Mouse (Mus musculus) telencephalon, adult 2 months (tissue): ENCODE results near the gene Mrpl40.
"Not testable (repeated sequence)": the region's sequence is repeated elsewhere in the genome, so short reads cannot be mapped to it uniquely, and the experiment has no call there.

Source experiments
- DNase-seq: peaks from one replicate; pipeline ENCODE4 v3.0.0-alpha.2; 2011; ENCODE audit warnings: low read depth, low spot score

Mrpl40 gene

DNA sequence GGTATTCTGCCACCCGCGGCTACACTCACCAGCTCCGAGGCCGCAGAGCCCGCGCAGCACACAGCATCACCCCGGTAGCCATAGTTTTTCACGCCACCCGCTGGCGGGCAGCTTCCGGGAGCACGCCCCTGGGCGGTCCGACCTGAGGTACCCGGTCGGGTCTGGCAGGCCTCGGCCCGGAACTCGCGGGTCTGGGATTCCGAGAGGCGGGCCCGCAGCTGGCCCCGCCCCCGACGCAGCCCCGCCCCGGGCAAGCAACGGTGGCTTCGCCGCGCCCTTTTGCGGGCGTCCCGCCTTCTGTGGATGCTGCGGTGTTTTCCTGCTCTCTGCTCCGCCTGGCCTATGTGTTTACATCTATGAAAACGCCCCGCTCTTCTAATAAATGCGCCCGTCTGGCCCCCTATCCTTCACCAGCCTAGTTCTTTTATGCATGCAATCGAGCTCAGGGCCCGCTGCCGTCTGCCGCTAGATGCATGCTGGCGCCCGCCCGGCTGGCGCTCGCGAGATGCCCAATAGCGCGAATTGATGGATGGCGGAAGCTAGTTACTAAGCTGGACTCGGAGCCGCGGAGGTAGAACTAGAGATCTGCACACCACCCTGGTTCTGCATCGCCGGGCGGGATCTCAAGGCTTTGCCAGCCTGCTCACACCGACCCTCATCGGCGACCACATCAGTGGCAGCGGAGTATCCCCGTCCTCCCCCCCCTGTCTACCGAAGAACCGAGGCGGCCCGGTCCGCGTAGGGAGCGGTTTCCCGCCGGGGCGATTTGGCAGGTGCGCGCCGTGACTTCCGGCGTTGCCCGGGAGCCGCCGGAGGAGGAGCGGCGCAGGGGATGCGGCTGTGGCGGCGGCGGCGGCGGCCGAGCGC, at the start of gene Mrpl40, which contains the start of gene Hira:
Gene Mrpl40 (minus strand): TSS at position 421 of the 867 bp plus-strand sequence.
Gene Hira (plus strand): TSS at position 596 of the 867 bp plus-strand sequence.
- peak; percentile 82 for DNase-seq

DNA sequence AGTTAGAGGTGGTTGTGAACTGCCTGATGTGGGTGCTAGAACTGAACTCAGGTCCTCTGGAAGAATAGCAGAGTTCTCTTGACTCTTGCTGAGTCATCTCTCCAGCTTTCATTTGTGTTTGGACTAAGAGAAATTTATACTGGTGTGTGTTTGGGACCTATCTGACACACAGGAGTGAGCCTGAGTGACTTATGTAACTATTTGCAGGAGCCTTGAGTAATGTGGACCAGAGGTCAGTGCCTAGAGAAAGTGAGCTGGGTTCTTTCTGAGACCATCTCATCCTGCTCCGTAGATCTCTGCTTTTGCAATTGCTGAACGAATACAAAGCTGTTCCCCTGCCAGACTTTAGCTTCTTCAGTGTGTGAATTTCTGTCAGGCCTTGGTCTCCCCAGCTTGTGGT, 45.1 kb upstream of the Mrpl40 start:
- DNase-seq = no peak

DNA sequence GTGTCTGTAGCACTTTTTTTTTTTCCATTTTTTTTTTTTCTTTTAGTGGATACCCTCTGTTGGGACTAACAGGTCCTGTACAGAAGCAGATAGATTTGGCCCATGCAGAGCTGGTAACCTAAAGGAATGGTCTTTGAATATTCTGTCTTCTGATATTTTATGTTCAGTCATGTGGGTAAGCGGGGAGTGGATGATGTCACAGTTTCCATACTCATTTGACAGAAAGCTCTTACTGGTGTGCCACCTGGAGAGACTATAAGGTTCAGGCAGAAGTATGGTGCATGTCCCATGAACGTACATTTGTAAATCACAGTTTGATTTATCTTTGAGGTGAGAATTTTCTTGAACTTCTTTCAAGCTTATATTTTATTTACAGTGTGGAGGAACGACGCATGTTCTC, 39.4 kb upstream of the Mrpl40 start:
- DNase-seq = no peak

DNA sequence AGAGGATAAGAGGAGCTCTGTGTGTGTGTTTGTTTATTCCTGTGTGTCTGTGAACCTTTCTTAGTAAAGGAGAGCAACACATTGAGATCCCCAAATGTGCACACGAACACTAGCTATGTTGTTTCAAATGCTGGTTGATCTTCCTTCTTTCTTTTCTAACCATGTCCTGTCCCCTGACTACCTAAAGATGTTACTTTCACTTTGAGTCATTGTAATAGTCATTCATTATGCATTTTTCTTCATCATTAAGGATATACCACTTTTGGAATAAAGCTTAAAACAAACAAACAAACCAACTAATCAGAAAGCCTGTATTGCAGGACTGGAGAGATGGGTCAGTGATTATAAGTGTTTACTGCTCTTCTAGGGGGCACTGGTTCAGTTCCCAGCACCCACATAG, 29.0 kb upstream of the Mrpl40 start:
- DNase-seq = no peak

DNA sequence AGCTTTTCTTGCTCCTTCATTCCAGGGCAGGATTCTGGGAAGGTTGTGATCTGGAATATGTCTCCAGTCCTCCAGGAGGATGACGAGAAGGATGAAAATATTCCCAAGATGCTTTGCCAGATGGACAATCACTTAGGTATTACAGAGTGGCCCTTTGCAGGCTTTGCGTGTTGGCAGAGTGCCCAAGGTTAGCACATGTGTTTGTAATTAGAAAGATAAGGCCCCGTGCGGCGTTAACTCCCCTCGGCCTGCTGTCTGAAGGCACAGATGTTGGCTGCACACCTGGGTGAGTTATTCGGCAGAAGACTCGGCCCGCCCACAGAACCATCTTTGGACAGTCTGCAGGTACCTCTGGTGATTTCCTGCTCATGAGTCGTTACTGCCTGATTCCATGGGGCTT, 19.8 kb upstream of the Mrpl40 start:
- no peak for DNase-seq

DNA sequence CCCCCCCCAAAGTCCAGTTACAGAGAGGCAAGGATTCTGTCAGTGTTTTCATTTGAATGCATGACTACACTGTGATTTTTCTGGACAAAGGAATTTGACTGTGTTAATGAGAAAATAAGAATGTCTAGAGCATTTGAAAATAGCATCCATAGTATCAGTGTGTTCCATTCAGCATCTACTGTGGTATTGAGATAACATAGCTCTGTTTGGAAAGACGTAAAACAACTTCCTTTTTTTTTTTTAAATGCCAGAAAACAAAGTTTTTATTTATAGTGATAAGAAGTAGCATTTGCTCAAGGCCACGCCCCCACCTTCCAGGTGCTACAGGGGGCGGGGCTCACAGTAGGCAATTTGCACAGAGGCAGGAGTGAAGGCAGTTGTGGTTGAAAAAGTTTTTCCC, 18.6 kb upstream of the Mrpl40 start:
- no peak for DNase-seq

DNA sequence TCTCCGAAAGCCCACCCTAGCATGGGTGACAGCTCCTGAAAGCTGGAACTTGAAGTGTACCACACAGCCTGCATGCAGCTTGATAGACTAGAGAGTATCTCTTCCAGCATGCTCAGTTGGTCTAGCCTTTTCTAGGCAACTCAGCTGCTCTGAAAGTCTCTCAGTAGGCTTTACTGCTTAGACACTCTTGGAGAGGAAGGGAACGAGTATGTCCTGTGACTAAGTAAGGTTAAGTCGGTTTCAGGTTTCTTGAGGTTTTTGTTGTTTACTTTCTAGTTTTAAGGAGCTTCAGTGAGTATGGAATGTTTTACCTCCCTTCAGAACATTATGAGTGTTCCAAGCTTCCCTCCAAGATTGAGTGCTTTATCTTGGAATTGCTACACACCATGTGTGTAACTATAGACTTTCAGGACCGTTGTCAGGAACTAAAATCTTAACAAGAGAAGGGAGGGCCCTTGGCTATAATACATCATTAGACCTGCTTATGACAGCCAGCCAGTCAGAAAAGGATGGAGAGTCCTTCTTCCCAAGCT, 17.2 kb upstream of the Mrpl40 start:
- no peak for DNase-seq

DNA sequence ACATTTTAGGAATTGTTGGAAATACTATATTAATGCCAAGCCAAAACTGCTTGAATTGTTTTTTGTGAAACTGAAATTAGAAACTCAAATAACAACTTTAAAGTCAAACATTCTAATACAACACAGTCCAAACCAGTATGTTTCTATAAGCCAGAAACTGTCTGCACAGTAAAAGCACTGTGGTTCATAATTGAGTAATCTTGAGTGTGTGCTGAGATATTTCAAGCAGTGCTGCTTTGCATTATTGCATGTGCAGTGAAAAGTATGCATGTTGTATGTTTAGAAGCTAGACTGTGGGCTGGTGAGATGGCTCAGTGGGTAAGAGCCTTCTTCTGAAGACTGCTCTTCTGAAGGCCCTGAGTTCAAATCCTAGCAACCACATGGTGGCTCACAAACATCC, 7.4 kb upstream of the Mrpl40 start:
- no peak for DNase-seq

DNA sequence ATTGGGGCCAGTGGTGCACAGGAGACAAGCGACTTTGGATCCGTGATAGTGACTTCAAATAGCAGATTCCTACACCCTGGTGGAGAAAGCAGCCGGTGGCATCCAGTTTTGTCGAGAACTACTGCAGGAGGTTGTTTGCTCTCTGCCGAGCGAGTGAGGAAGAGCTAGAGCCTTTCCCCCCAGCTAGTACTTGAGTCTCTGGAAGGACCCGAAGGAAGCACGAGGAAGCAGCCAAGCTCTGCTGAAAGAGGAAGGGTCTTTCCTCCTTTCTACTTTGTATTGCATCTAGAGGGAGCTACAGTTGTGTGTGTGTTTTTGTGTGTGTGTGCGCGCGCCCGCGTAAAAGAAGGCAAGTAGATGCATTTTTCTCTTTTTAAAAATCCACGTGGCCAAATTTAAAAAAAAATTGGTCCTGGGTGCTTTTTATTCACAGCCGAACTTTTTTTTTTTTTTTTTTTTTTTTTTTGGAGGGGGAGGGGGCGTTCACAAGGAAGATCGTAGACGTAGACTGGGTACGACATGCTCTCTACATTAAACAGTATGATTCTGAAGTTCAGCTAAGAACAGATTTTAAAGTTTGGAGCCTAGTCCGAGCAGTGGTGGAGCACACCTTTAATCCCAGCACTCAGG, 1.5 kb upstream of the Mrpl40 start:
- DNase-seq = peak; percentile 21

DNA sequence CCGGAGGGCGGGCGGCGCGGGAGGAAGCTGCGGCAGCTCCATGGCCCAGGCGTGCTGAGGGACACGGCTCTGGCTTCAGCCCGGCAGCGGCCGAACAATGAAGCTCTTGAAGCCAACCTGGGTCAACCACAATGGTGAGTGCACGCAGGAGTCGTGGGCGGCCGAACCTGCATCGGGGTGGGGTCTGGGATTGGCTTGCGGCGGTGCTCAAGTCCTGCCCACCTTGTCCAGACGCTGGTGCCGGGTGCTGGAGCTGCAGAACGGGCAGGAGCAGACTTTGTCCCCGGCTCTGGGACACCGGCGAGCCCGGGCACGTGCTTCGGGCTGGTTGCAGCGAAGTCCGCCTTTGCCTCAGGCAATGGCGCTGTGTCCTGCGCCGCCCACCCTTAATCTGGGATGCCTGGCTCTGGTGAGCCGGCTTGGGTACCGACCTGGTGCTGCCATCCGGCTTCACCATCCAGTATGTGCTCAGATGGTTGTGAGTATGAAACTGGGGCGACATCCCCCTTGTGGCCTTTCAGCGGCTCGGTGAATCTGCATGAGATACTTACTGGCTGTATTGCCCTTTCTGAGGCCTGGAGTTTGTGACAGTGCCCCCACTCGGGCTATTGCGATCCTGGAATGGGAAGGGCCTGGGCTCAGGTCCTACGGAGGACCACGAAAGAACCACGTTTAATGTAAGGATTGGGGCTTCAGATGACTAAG, 876 bp upstream of the Mrpl40 start:
- peak; percentile 33 for DNase-seq

DNA sequence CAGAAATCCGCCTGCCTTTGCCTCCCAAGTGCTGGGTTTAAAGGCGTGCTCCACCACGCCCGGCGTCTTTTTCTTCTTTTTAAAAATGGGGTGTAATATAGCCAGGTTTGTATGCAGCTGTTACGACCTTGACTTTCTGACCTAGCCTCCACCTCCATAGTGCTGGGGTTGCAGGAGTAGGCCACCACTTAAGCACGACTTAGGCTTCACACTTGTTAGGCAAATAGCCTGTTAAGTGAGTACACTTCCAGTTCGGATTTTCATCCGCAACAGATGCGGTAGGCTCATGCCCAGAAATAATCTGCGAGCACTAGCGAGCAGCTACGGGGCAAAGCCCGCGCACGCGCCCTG, 596 bp downstream of the Mrpl40 start:
- no peak for DNase-seq

DNA sequence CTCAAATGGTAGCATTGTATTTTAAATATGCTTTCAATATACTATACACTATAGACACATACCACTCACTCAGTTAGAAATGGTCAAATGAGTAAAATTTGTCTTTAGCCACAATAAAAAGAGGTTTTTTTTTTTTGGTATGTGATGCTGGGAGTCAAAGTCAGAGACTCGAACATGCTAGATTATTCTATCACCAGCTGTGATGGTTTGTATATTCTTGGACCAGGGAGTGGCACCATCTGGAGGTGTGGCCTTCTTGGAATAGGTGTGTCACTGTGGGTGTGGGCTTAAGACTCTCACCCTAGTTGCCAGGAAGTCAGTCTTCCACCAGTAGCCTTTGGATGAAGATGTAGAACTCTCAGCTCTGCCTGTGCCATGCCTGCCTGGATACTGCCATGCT, 6.2 kb downstream of the Mrpl40 start:
- not testable (repeated sequence) for DNase-seq

DNA sequence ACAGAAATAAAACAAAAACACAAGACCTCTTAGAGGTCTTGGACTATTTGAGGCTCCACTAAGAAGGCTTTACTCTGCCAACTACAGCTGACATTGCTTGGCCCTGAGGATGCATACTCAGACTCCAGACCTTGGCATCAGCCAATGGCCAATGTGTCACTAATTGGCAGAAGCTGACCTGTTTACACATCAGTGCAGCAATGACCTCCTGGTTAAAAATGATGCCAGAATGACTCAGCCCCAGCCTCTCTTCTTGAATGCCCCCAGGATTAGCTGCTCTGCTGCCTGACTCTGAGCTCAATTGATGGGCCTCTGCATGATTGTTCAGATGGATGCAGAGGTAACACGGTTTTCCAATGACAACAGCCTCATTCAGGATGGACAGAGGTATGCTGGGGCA, 16.5 kb downstream of the Mrpl40 start:
- DNase-seq = no peak

DNA sequence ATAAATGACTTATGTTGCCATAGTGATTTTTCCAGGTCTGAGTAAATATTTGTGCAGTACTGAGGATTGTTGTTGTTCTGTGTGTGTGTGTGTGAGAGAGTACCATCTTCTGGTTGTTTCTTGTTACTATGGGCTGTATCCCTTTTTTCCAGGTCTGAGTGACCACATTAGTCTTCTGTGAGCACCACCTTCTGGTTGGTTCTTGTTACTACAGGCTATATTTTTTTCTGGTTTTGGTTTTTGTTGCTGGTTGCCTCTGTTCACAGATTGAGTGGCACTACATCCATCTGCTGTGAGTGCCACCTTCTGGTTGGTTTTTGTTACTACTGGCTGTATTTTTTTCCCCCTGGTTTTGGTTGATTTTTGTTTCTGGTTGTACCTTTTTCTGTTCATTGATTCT, 18.1 kb downstream of the Mrpl40 start:
- no peak for DNase-seq

DNA sequence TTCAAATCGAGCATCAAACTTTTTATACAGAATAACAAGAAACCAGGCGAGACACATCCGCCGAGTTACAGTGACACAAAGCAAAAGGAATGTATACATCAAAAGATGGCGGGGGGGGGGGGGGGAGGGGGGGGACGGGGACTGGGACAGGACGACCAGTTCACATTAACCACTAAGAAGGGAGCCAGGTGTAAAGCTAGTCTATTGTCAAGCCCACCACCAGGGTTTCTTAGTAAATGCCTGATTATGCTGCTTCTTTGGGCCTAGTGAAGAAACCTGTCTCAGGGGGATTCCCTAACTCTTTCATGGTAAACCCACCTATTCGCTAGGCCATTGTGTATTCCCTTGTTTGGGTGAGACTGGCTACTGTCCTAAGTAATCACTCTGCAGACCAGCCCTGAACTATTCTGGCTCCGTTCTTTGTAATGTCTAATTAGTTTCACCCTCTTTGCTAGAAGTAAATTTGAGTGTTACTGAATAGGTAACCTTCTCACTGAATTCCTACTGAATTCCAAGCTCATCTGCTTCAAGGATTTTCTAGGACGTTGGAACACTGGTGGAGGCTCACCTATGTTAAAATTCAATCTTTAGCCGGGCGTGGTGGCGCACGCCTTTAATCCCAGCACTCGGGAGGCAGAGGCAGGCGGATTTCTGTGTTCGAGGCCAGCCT, 27.0 kb downstream of the Mrpl40 start:
- DNase-seq = not testable (repeated sequence)

DNA sequence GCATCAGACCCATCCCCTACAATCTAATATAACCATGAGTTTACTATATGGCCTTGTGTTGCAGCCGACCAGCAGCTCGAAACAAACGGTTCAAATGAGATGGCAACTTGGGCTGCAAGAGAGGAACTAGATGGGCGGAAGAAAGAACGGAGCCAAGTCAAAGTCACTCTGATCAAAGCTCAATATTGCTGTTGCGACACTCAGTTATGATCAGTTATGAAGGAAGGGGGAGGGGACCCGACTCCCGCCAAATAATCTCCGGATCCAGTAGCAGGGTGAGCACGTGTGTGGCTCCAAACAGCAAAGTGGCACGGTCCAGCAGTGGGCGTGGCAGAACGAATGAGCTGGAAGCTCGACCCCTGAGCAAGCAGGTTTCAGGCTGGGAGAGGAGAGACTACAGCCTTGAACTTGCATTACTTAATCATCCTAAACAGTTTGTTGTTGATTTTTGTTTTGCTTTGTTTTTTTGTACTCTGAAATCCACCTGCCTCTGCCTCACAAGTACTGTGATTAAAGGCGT, 30.3 kb downstream of the Mrpl40 start:
- DNase-seq = no peak

DNA sequence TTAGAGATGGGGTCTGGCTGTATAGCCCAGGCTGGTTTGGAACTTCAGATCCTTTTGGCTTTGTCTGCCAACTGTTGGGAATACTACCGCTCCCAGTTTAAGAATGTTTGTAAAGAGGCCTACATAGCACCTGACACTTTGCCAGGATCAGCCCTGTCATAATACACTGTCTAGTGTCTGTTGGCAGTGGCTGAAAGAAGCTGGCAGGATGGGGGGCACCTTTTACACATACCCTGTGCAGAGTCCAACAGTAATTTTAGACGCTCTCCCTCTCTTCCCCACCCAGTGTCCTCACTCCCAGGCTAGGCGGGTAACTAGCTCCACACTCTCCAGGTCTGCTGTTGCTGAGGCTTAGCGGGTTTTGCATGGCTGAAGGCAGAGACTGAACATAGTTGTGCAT, 38.3 kb downstream of the Mrpl40 start:
- no peak for DNase-seq

DNA sequence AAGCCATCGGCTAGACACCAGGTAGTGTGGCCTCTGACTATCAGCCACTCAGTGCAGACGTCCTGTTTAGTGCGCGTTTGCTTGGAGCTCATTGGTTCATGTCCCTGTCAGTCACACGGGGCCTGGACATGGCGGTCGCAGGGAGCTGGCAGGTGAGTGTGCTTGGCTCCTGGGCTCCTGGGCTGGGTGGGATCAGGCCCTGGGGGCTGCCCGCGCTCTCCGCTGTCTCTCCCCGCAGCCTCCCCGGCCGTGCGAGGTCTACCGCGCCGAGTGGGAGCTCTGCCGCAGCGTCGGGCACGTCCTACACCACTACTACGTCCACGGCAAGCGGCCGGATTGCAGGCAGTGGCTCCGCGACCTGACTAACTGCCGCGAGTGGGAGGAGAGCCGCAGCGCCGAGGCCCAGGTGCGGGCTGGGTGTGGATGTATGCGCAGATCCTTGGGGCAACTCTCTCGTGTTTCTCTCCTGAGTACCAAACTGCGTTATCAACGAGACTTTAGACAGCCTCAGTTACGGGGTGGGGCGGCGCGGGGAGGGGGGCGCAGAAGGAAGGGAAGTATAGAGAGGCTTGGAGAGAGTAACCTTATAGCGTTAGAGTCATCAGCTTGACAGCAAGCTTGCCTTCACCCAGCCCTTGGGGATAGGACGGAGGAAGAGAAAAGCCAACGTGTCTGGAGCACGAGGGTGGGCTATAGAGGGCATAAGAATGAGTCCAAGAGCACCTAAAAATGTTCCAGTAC, 40.0 kb downstream of the Mrpl40 start, which contains the start of the genes 2510002D24Rik and Gm28539:
Gene 2510002D24Rik (plus strand): TSS at position 111 of the 741 bp plus-strand sequence.
Gene Gm28539 (plus strand): TSS at position 117 of the 741 bp plus-strand sequence.
- peak; percentile 91 for DNase-seq

DNA sequence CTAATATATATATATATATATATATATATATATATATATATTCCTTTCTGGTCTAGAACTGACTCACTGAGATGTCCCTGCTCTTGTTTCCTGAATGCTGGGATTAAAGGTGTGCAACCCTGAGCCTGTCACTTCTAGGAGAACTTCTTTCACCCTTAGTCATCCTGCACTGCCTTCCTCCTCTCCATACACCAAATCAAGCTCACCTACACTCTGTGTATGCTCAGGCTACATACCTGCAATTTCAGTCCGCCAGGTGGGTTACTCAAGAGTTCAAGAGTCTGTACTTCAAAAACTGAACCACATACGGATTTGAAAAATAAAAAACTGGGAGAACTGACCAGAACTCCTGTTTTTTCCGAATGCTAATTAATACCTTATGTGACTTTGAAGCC, 40.6 kb downstream of the Mrpl40 start:
- DNase-seq = no peak

DNA sequence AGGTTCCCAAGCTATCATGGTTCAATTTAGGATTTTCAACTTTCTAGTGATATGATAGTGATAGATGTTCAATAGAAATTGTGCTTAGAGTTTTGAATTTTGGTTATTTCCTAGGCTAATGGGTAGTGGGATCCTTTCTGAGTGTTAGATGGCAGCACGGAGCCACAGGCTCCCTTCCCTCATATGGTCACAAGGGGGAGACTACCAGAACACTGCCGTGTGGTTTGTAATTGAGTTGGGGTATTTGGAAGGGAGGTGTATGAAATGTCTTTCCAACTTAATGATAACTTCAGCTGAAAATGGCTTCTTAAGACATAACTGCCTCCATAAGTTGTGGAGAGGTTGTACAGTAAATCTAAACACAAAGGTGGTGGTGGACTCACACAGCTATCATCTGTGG, 43.2 kb downstream of the Mrpl40 start:
- DNase-seq = no peak

DNA sequence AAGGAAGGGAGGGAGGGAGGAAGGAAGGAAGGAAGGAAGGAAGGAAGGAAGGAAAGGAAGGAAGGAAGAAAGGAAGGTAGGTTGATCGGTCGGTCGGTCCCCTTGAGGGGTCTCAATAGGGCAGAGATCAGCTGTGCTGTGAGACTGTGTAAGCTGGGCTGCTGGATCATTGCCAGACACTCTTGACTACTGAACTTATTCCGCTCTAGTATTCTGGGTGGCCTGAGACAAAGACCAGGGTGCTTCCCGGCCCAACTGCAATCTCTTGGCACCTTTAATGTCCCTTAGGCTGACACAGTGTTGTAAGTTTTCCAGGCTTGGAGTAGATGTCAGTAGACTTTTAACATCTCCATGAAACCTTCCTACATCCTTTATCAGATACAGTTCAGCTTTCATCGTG, 47.6 kb downstream of the Mrpl40 start:
- DNase-seq = no peak
